Mouse (Mus musculus): ENCODE results near the gene Cilp2. TPM values are rescaled to one million over a fixed set of nuclear protein-coding genes. Genes with fewer than 3 reads are reported as not detected.
A peak's percentile ranks its signal among the peaks of the same experiment; 100 is the strongest.

Gene Cilp2
- 6.6 and 7.0 TPM in 2 replicates for polyA plus RNA-seq (2015; fragmentation: Nextera tagmentation; extraction: Ambion mirVana)

GRCm38 (mm10) chr8:69887289-69888243, at the start of gene Cilp2:
Cilp2 (minus strand) TSS chr8:69887687.
- no peaks in the 10 kb centered on the region for H3K9me3 ChIP-seq (ENCODE audit: control insufficient read depth, low read length)

GRCm38 (mm10) chr8:69936050-69936794, 48.7 kb upstream of the Cilp2 start:
- ATAC-seq: peak; percentile 81
- WGBS: 65% methylated on average over 7 of the region's 7 CpGs
- no peak overlapping the region for H3K9ac ChIP-seq (ENCODE audit: low read depth, low read length)
- H3K4me2 ChIP-seq (ENCODE audit: low read length): no peak overlapping the region
- H3K9me3 ChIP-seq (ENCODE audit: control insufficient read depth, low read length): no peaks in the 10 kb centered on the region
- H3K36me3 ChIP-seq (ENCODE audit: control insufficient read depth, insufficient read depth, low read length): peaks cover 5% of the 10 kb centered on the region; the same call in 1 of the 2 replicates
- H3K4me1 ChIP-seq (ENCODE audit: control insufficient read depth, insufficient read depth, low read depth, low read length): no peaks in the 10 kb centered on the region
- no peaks in the 10 kb centered on the region for H3K27me3 ChIP-seq (replicated peaks; ENCODE audit: control insufficient read depth, insufficient read depth, low read length)
- peak overlapping the region; percentile 35; the same call in 1 of the 2 replicates for H3K27ac ChIP-seq (ENCODE audit: low read depth, low read length)
- no peak overlapping the region for H3K4me3 ChIP-seq (ENCODE audit: low read length)

More at GRCm38 (mm10) chr8:69887289-69888243, at the start of gene Cilp2:
- Histone ChIP-seq H3K36me3 (ENCODE audit: control insufficient read depth, insufficient read depth, low read length) (no peaks in the 10 kb centered on the region), H3K4me1 (ENCODE audit: control insufficient read depth, insufficient read depth, low read depth, low read length) (peaks cover 27% of the 10 kb centered on the region), H3K4me3 (ENCODE audit: low read length) (peak within 1 kb of the TSS; percentile 29), H3K9ac (ENCODE audit: low read depth, low read length) (peak within 1 kb of the TSS; percentile 31), H3K27ac (ENCODE audit: low read depth, low read length) (no peak within 1 kb of the TSS), H3K27me3 (replicated peaks; ENCODE audit: control insufficient read depth, insufficient read depth, low read length) (peaks cover 71% of the 10 kb centered on the region), H3K4me2 (ENCODE audit: low read length) (peak within 1 kb of the TSS; percentile 50)
- 3% methylated on average over 54 of the region's 60 CpGs for whole genome bisulfite sequencing
- no peak for ATAC-seq

GRCm38 (mm10) chr8:69935431-69935830, 47.9 kb upstream of the Cilp2 start:
- 95% methylated on average over 3 of the region's 3 CpGs for WGBS
- H3K36me3 ChIP-seq (ENCODE audit: control insufficient read depth, insufficient read depth, low read length): peaks cover 5% of the 10 kb centered on the region; the same call in 1 of the 2 replicates
- H3K27ac ChIP-seq (ENCODE audit: low read depth, low read length): no peak overlapping the region
- no peak for ATAC-seq
- no peak overlapping the region for H3K4me3 ChIP-seq (ENCODE audit: low read length)
- H3K4me1 ChIP-seq (ENCODE audit: control insufficient read depth, insufficient read depth, low read depth, low read length): no peaks in the 10 kb centered on the region
- no peaks in the 10 kb centered on the region for H3K27me3 ChIP-seq (replicated peaks; ENCODE audit: control insufficient read depth, insufficient read depth, low read length)
- H3K4me2 ChIP-seq (ENCODE audit: low read length): no peak overlapping the region
- no peaks in the 10 kb centered on the region for H3K9me3 ChIP-seq (ENCODE audit: control insufficient read depth, low read length)
- H3K9ac ChIP-seq (ENCODE audit: low read depth, low read length): no peak overlapping the region; the same call in 1 of the 2 replicates

GRCm38 (mm10) chr8:69934582-69934981, 47.1 kb upstream of the Cilp2 start:
- 94% methylated on average over 5 of the region's 5 CpGs for WGBS
- Histone ChIP-seq H3K27ac (ENCODE audit: low read depth, low read length) (no peak overlapping the region), H3K4me3 (ENCODE audit: low read length) (no peak overlapping the region), H3K9me3 (ENCODE audit: control insufficient read depth, low read length) (no peaks in the 10 kb centered on the region), H3K4me2 (ENCODE audit: low read length) (no peak overlapping the region), H3K36me3 (ENCODE audit: control insufficient read depth, insufficient read depth, low read length) (peaks cover 5% of the 10 kb centered on the region; the same call in 1 of the 2 replicates), H3K27me3 (replicated peaks; ENCODE audit: control insufficient read depth, insufficient read depth, low read length) (no peaks in the 10 kb centered on the region), H3K4me1 (ENCODE audit: control insufficient read depth, insufficient read depth, low read depth, low read length) (no peaks in the 10 kb centered on the region), H3K9ac (ENCODE audit: low read depth, low read length) (no peak overlapping the region)
- no peak for ATAC-seq

- H3K27ac ChIP-seq (ENCODE audit: low read depth, low read length): no peak overlapping the region
- no peak for ATAC-seq
- no peak overlapping the region for H3K4me2 ChIP-seq (ENCODE audit: low read length)
- WGBS: 85% methylated on average over 2 of the region's 2 CpGs
- no peak overlapping the region for H3K9ac ChIP-seq (ENCODE audit: low read depth, low read length)
- H3K27me3 ChIP-seq (replicated peaks; ENCODE audit: control insufficient read depth, insufficient read depth, low read length): no peaks in the 10 kb centered on the region
- H3K9me3 ChIP-seq (ENCODE audit: control insufficient read depth, low read length): no peaks in the 10 kb centered on the region
- no peaks in the 10 kb centered on the region for H3K4me1 ChIP-seq (ENCODE audit: control insufficient read depth, insufficient read depth, low read depth, low read length)
- no peak overlapping the region for H3K4me3 ChIP-seq (ENCODE audit: low read length)
- peaks cover 5% of the 10 kb centered on the region; the same call in 1 of the 2 replicates for H3K36me3 ChIP-seq (ENCODE audit: control insufficient read depth, insufficient read depth, low read length)
These were observed 46.3 kb upstream of the Cilp2 start for GRCm38 (mm10) chr8:69933811-69934210.

- Histone ChIP-seq H3K36me3 (ENCODE audit: control insufficient read depth, insufficient read depth, low read length) (no peaks in the 10 kb centered on the region; the same call in 1 of the 2 replicates), H3K4me2 (ENCODE audit: low read length) (no peak overlapping the region), H3K27me3 (replicated peaks; ENCODE audit: control insufficient read depth, insufficient read depth, low read length) (no peaks in the 10 kb centered on the region), H3K4me3 (ENCODE audit: low read length) (no peak overlapping the region), H3K4me1 (ENCODE audit: control insufficient read depth, insufficient read depth, low read depth, low read length) (no peaks in the 10 kb centered on the region), H3K9ac (ENCODE audit: low read depth, low read length) (no peak overlapping the region), H3K9me3 (ENCODE audit: control insufficient read depth, low read length) (no peaks in the 10 kb centered on the region), H3K27ac (ENCODE audit: low read depth, low read length) (no peak overlapping the region)
- no peak for ATAC-seq
These were observed 39.4 kb upstream of the Cilp2 start for GRCm38 (mm10) chr8:69926901-69927300.

- no peak overlapping the region for H3K9ac ChIP-seq (ENCODE audit: low read depth, low read length)
- ATAC-seq: no peak
- no peaks in the 10 kb centered on the region; the same call in 1 of the 2 replicates for H3K36me3 ChIP-seq (ENCODE audit: control insufficient read depth, insufficient read depth, low read length)
- no peak overlapping the region for H3K27ac ChIP-seq (ENCODE audit: low read depth, low read length)
- H3K27me3 ChIP-seq (replicated peaks; ENCODE audit: control insufficient read depth, insufficient read depth, low read length): no peaks in the 10 kb centered on the region
- no peak overlapping the region for H3K4me2 ChIP-seq (ENCODE audit: low read length)
- no peak overlapping the region for H3K4me3 ChIP-seq (ENCODE audit: low read length)
- WGBS: 89% methylated on average over 1 of the region's 1 CpGs
- H3K4me1 ChIP-seq (ENCODE audit: control insufficient read depth, insufficient read depth, low read depth, low read length): peaks cover 11% of the 10 kb centered on the region
- H3K9me3 ChIP-seq (ENCODE audit: control insufficient read depth, low read length): no peaks in the 10 kb centered on the region
These were observed 36.5 kb upstream of the Cilp2 start for GRCm38 (mm10) chr8:69923986-69924385.

GRCm38 (mm10) chr8:69921141-69921540, 33.7 kb upstream of the Cilp2 start:
- H3K9ac ChIP-seq (ENCODE audit: low read depth, low read length): no peak overlapping the region; the same call in 1 of the 2 replicates
- H3K4me2 ChIP-seq (ENCODE audit: low read length): no peak overlapping the region
- H3K36me3 ChIP-seq (ENCODE audit: control insufficient read depth, insufficient read depth, low read length): peaks cover 4% of the 10 kb centered on the region; the same call in 1 of the 2 replicates
- no peaks in the 10 kb centered on the region for H3K27me3 ChIP-seq (replicated peaks; ENCODE audit: control insufficient read depth, insufficient read depth, low read length)
- H3K4me1 ChIP-seq (ENCODE audit: control insufficient read depth, insufficient read depth, low read depth, low read length): peaks cover 11% of the 10 kb centered on the region
- no peak for ATAC-seq
- no peak overlapping the region; the same call in 1 of the 2 replicates for H3K27ac ChIP-seq (ENCODE audit: low read depth, low read length)
- no peak overlapping the region for H3K4me3 ChIP-seq (ENCODE audit: low read length)
- H3K9me3 ChIP-seq (ENCODE audit: control insufficient read depth, low read length): no peaks in the 10 kb centered on the region
- 85% methylated on average over 2 of the region's 2 CpGs for WGBS
